In the genomic region with DNA sequence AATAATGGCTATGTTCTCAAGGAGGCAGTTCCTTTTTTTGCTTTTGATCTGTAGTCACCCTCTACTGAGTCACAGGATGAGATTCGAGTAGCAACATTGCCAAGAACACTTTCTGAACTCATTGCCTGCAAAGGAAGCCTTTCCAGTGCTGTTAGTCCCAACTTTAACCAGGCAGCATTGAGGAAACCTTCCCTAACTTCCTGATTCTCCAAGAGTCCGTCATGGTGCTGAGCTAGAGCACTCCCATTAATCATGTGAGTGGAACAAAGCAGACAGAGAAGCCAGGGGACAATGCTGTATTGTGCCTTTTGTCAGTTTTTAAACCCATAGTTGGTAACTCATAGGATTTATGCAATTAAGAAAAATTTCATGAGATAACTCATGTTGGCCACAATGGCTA, we compare ENCODE assay signal across 17 mouse cellular contexts.
DNase-seq lines count a peak whose midpoint lies in the region; ATAC-seq and TF ChIP-seq lines count a peak whose summit lies in the region.
"Had no signal": no experiment of that assay in that cellular context is flagged by ENCODE, and none has a peak within 500 bp of the region (broad histone marks: within the 10 kb centered on the region; RNA-seq: fewer than 3 reads in every experiment).

No protein-coding gene starts in this region.

- H3K27ac ChIP-seq in hindbrain, embryonic 10.5 days: peak overlapping the region; percentile 29; the same call in 1 of the 2 replicates
- no peak overlapping the region; the same call in 1 of the 2 replicates for H3K27ac ChIP-seq in hindbrain, embryonic 16.5 days (ENCODE audit: low read depth, low read length)
- no peak overlapping the region for H3K27ac ChIP-seq in lung, embryonic 14.5 days (ENCODE audit: low read depth)
- H3K27ac ChIP-seq: embryonic facial prominence, embryonic 13.5 days; hindbrain, embryonic 13.5 days; liver, embryonic 14.5 days; midbrain, embryonic 15.5 days had no signal

- no peak overlapping the region for H3K4me2 ChIP-seq in hindbrain, embryonic 16.5 days (ENCODE audit: low read length)
- no peak overlapping the region for H3K4me2 ChIP-seq in lung, embryonic 14.5 days
- H3K4me2 ChIP-seq: embryonic facial prominence, embryonic 13.5 days; hindbrain, embryonic 13.5 days; midbrain, embryonic 15.5 days had no signal

- H3K36me3 ChIP-seq in hindbrain, embryonic 10.5 days: no peaks in the 10 kb centered on the region
- H3K36me3 ChIP-seq in hindbrain, embryonic 16.5 days (ENCODE audit: control insufficient read depth, insufficient read depth, low read length): no peaks in the 10 kb centered on the region
- H3K36me3 ChIP-seq in lung, embryonic 14.5 days (ENCODE audit: insufficient read depth): no peaks in the 10 kb centered on the region
- H3K36me3 ChIP-seq: embryonic facial prominence, embryonic 13.5 days; hindbrain, embryonic 13.5 days; midbrain, embryonic 15.5 days had no signal

- no peaks in the 10 kb centered on the region for H3K27me3 ChIP-seq in hindbrain, embryonic 10.5 days (ENCODE audit: insufficient read depth, poor library complexity, severe bottlenecking)
- no peaks in the 10 kb centered on the region for H3K27me3 ChIP-seq in hindbrain, embryonic 16.5 days (replicated peaks; ENCODE audit: control insufficient read depth, insufficient read depth, low read length)
- H3K27me3 ChIP-seq in lung, embryonic 14.5 days (ENCODE audit: insufficient read depth, low read length): no peaks in the 10 kb centered on the region
- H3K27me3 ChIP-seq: embryonic facial prominence, embryonic 13.5 days; hindbrain, embryonic 13.5 days; megakaryocyte, embryonic 14.5 days; midbrain, embryonic 15.5 days had no signal

- ATAC-seq in hindbrain, embryonic 16.5 days: no peak
- ATAC-seq in lung, embryonic 14.5 days (ENCODE audit: insufficient read depth): no peak
- ATAC-seq: midbrain, embryonic 15.5 days had no signal

- H3K4me3 ChIP-seq in hindbrain, embryonic 10.5 days: no peak overlapping the region
- no peak overlapping the region for H3K4me3 ChIP-seq in hindbrain, embryonic 16.5 days (ENCODE audit: low read length)
- H3K4me3 ChIP-seq in lung, embryonic 14.5 days (ENCODE audit: low read depth, low read length): no peak overlapping the region
- H3K4me3 ChIP-seq: embryonic facial prominence, embryonic 13.5 days; hindbrain, embryonic 13.5 days; megakaryocyte, embryonic 14.5 days; midbrain, embryonic 15.5 days had no signal

- TF ChIP-seq CTCF in lung, embryonic 14.5 days (IDR thresholded peaks at IDR 0.05; ENCODE audit: low read depth): no peak

- 58% methylated on average over 2 of the region's 2 CpGs for WGBS in hindbrain, embryonic 10.5 days
- WGBS in hindbrain, embryonic 16.5 days: 43% methylated on average over 2 of the region's 2 CpGs
- WGBS in lung, embryonic 14.5 days: 61% methylated on average over 2 of the region's 2 CpGs

- no peaks in the 10 kb centered on the region for H3K9me3 ChIP-seq in hindbrain, embryonic 10.5 days
- no peaks in the 10 kb centered on the region for H3K9me3 ChIP-seq in hindbrain, embryonic 16.5 days (ENCODE audit: control insufficient read depth, low read length)
- no peaks in the 10 kb centered on the region for H3K9me3 ChIP-seq in lung, embryonic 14.5 days (ENCODE audit: low read depth, low read length)
- H3K9me3 ChIP-seq: embryonic facial prominence, embryonic 13.5 days; hindbrain, embryonic 13.5 days; megakaryocyte, embryonic 14.5 days; midbrain, embryonic 15.5 days had no signal

- H3K9ac ChIP-seq in hindbrain, embryonic 16.5 days (ENCODE audit: low read depth, low read length): no peak overlapping the region
- no peak overlapping the region for H3K9ac ChIP-seq in lung, embryonic 14.5 days
- H3K9ac ChIP-seq: embryonic facial prominence, embryonic 13.5 days; hindbrain, embryonic 13.5 days; liver, embryonic 14.5 days; midbrain, embryonic 15.5 days had no signal

- no peaks in the 10 kb centered on the region for H3K4me1 ChIP-seq in hindbrain, embryonic 10.5 days (replicated peaks)
- no peaks in the 10 kb centered on the region for H3K4me1 ChIP-seq in hindbrain, embryonic 16.5 days (ENCODE audit: control insufficient read depth, insufficient read depth, low read depth, low read length)
- no peaks in the 10 kb centered on the region for H3K4me1 ChIP-seq in lung, embryonic 14.5 days (ENCODE audit: insufficient read depth)
- H3K4me1 ChIP-seq: embryonic facial prominence, embryonic 13.5 days; megakaryocyte, embryonic 14.5 days had no signal

- no peak for DNase-seq in hindbrain, embryonic 10.5 days (ENCODE audit: low spot score)
- peak; percentile 15 for DNase-seq in lung, embryonic 14.5 days
- DNase-seq in lung, postnatal 36 days: no peak
- DNase-seq in NIH3T3 (ENCODE audit: low read depth): peak; percentile 39
- DNase-seq in left cerebral cortex, adult 11 months (ENCODE audit: low spot score): no peak
- DNase-seq in layer of hippocampus, adult 9-10 months (ENCODE audit: low spot score): no peak
- DNase-seq: cerebellum, adult 8-10 months; kidney, postnatal 25 days; right cerebral cortex, postnatal 14 days; spleen, adult 18-20 months; thymus, postnatal 36 days had no signal

Comparison
In these comparisons a context has a peak if more than half of its experiments do, and no peak if none do; other contexts are left out.
1. DNase-seq: peak in lung, embryonic 14.5 days (single experiment) and NIH3T3 (single experiment); none in hindbrain, embryonic 10.5 days (single experiment), lung, postnatal 36 days (single experiment), left cerebral cortex, adult 11 months (single experiment) and layer of hippocampus, adult 9-10 months (single experiment).